Mouse (Mus musculus): ENCODE measurements around the gene Nusap1. TPM values are rescaled to one million over a fixed set of nuclear protein-coding genes. Genes with fewer than 3 reads are reported as not detected.

The Nusap1 gene
- 24.7 and 28.4 TPM in 2 replicates for total RNA-seq (2012; rRNA removed)

- H3K9ac ChIP-seq (ENCODE audit: insufficient read depth, low read depth, low read length, poor library complexity, severe bottlenecking): peak within 1 kb of the TSS; percentile 96
- peak; percentile 95 for DNase-seq (ENCODE audit: low read depth, low spot score)
- peaks cover 4% of the 10 kb centered on the region for H3K36me3 ChIP-seq (ENCODE audit: control insufficient read depth, insufficient read depth, low read length, poor library complexity, severe bottlenecking)
- H3K4me3 ChIP-seq (ENCODE audit: insufficient read depth in 1 of 2, low read depth in 1 of 2, low read length in 2 of 2, poor library complexity in 1 of 2, severe bottlenecking in 1 of 2): peak within 1 kb of the TSS; percentile 93 to 100
- TF ChIP-seq HCFC1 (IDR thresholded peaks at IDR 0.05; ENCODE audit: borderline replicate concordance, insufficient read depth, low read length) (peak; percentile 35; the same call in 1 of the 2 replicates), ZNF384 (IDR thresholded peaks at IDR 0.05; ENCODE audit: low read depth, low read length) (no peak), CHD2 (IDR thresholded peaks at IDR 0.05; ENCODE audit: low read depth, low read length) (peak; percentile 77)
- H3K9me3 ChIP-seq (ENCODE audit: control insufficient read depth, insufficient read depth, low read depth, low read length): no peaks in the 10 kb centered on the region
- in situ Hi-C loops (cut with MboI; ENCODE audit: low sequenced_read_pairs in 2 of 2, unreplicated experiment in 2 of 2): no loop called here
- H3K4me1 ChIP-seq (ENCODE audit: control insufficient read depth in 2 of 2, insufficient read depth in 2 of 2, low read length in 2 of 2, poor library complexity in 1 of 2): peaks cover 0 to 4% of the 10 kb centered on the region in 2 experiments; a peak in 2 of 4 replicates
- H3K27ac ChIP-seq (ENCODE audit: insufficient read depth, low read depth, low read length, poor library complexity, severe bottlenecking): peak within 1 kb of the TSS; percentile 56
Measured at GRCm38 (mm10) chr2:119618199-119618982, at the start of gene Nusap1, which contains the start of gene Oip5. Gene Nusap1 (plus strand): TSS chr2:119618298. Gene Oip5 (minus strand): TSS chr2:119618469.

- Histone ChIP-seq H3K27ac (ENCODE audit: insufficient read depth, low read depth, low read length, poor library complexity, severe bottlenecking) (no peak overlapping the region), H3K9me3 (ENCODE audit: control insufficient read depth, insufficient read depth, low read depth, low read length) (no peaks in the 10 kb centered on the region), H3K9ac (ENCODE audit: insufficient read depth, low read depth, low read length, poor library complexity, severe bottlenecking) (no peak overlapping the region), H3K4me1 (ENCODE audit: control insufficient read depth in 2 of 2, insufficient read depth in 2 of 2, low read length in 2 of 2, poor library complexity in 1 of 2) (no peaks in the 10 kb centered on the region), H3K36me3 (ENCODE audit: control insufficient read depth, insufficient read depth, low read length, poor library complexity, severe bottlenecking) (no peaks in the 10 kb centered on the region; the same call in 1 of the 2 replicates), H3K4me3 (ENCODE audit: insufficient read depth in 1 of 2, low read depth in 1 of 2, low read length in 2 of 2, poor library complexity in 1 of 2, severe bottlenecking in 1 of 2) (no peak overlapping the region)
- in situ Hi-C loops (cut with MboI; ENCODE audit: low sequenced_read_pairs in 2 of 2, unreplicated experiment in 2 of 2): no loop called here
- no peak for DNase-seq (ENCODE audit: low read depth, low spot score)
- TF ChIP-seq MAFK (IDR thresholded peaks at IDR 0.05; ENCODE audit: insufficient read depth, low read depth, low read length) (no peak), CHD2 (IDR thresholded peaks at IDR 0.05; ENCODE audit: low read depth, low read length) (no peak), ZC3H11A (IDR thresholded peaks at IDR 0.05; ENCODE audit: borderline replicate concordance, low read depth, low read length) (no peak), HCFC1 (IDR thresholded peaks at IDR 0.05; ENCODE audit: borderline replicate concordance, insufficient read depth, low read length) (no peak), ZNF384 (IDR thresholded peaks at IDR 0.05; ENCODE audit: low read depth, low read length) (no peak)
Measured at GRCm38 (mm10) chr2:119572471-119572870, 45.6 kb upstream of the Nusap1 start.

GRCm38 (mm10) chr2:119581571-119581970 lies 36.5 kb upstream of the Nusap1 start:
- no peak overlapping the region for H3K9ac ChIP-seq (ENCODE audit: insufficient read depth, low read depth, low read length, poor library complexity, severe bottlenecking)
- no peak overlapping the region for H3K27ac ChIP-seq (ENCODE audit: insufficient read depth, low read depth, low read length, poor library complexity, severe bottlenecking)
- TF ChIP-seq CHD2 (IDR thresholded peaks at IDR 0.05; ENCODE audit: low read depth, low read length): no peak
- TF ChIP-seq ZC3H11A (IDR thresholded peaks at IDR 0.05; ENCODE audit: borderline replicate concordance, low read depth, low read length): no peak
- no peak for TF ChIP-seq HCFC1 (IDR thresholded peaks at IDR 0.05; ENCODE audit: borderline replicate concordance, insufficient read depth, low read length)
- TF ChIP-seq ZNF384 (IDR thresholded peaks at IDR 0.05; ENCODE audit: low read depth, low read length): no peak
- no peak for TF ChIP-seq MAFK (IDR thresholded peaks at IDR 0.05; ENCODE audit: insufficient read depth, low read depth, low read length)
- no peaks in the 10 kb centered on the region for H3K4me1 ChIP-seq (ENCODE audit: control insufficient read depth in 2 of 2, insufficient read depth in 2 of 2, low read length in 2 of 2, poor library complexity in 1 of 2)
- H3K9me3 ChIP-seq (ENCODE audit: control insufficient read depth, insufficient read depth, low read depth, low read length): no peaks in the 10 kb centered on the region
- H3K36me3 ChIP-seq (ENCODE audit: control insufficient read depth, insufficient read depth, low read length, poor library complexity, severe bottlenecking): no peaks in the 10 kb centered on the region
- in situ Hi-C loops (cut with MboI; ENCODE audit: low sequenced_read_pairs in 2 of 2, unreplicated experiment in 2 of 2): no loop called here
- no peak for DNase-seq (ENCODE audit: low read depth, low spot score)
- H3K4me3 ChIP-seq (ENCODE audit: insufficient read depth in 1 of 2, low read depth in 1 of 2, low read length in 2 of 2, poor library complexity in 1 of 2, severe bottlenecking in 1 of 2): no peak overlapping the region

GRCm38 (mm10) chr2:119583439-119583838 lies 34.7 kb upstream of the Nusap1 start:
- TF ChIP-seq CHD2 (IDR thresholded peaks at IDR 0.05; ENCODE audit: low read depth, low read length) (no peak), HCFC1 (IDR thresholded peaks at IDR 0.05; ENCODE audit: borderline replicate concordance, insufficient read depth, low read length) (no peak), ZNF384 (IDR thresholded peaks at IDR 0.05; ENCODE audit: low read depth, low read length) (no peak), ZC3H11A (IDR thresholded peaks at IDR 0.05; ENCODE audit: borderline replicate concordance, low read depth, low read length) (no peak), MAFK (IDR thresholded peaks at IDR 0.05; ENCODE audit: insufficient read depth, low read depth, low read length) (no peak)
- Histone ChIP-seq H3K36me3 (ENCODE audit: control insufficient read depth, insufficient read depth, low read length, poor library complexity, severe bottlenecking) (peaks cover 3% of the 10 kb centered on the region), H3K4me1 (ENCODE audit: control insufficient read depth in 2 of 2, insufficient read depth in 2 of 2, low read length in 2 of 2, poor library complexity in 1 of 2) (no peaks in the 10 kb centered on the region), H3K9ac (ENCODE audit: insufficient read depth, low read depth, low read length, poor library complexity, severe bottlenecking) (no peak overlapping the region), H3K4me3 (ENCODE audit: insufficient read depth in 1 of 2, low read depth in 1 of 2, low read length in 2 of 2, poor library complexity in 1 of 2, severe bottlenecking in 1 of 2) (no peak overlapping the region), H3K27ac (ENCODE audit: insufficient read depth, low read depth, low read length, poor library complexity, severe bottlenecking) (no peak overlapping the region), H3K9me3 (ENCODE audit: control insufficient read depth, insufficient read depth, low read depth, low read length) (peaks cover 13% of the 10 kb centered on the region)
- no peak for DNase-seq (ENCODE audit: low read depth, low spot score)
- in situ Hi-C loops (cut with MboI; ENCODE audit: low sequenced_read_pairs in 2 of 2, unreplicated experiment in 2 of 2): no loop called here
